Mouse (Mus musculus): ENCODE measurements around the gene Flywch1.

DNA sequence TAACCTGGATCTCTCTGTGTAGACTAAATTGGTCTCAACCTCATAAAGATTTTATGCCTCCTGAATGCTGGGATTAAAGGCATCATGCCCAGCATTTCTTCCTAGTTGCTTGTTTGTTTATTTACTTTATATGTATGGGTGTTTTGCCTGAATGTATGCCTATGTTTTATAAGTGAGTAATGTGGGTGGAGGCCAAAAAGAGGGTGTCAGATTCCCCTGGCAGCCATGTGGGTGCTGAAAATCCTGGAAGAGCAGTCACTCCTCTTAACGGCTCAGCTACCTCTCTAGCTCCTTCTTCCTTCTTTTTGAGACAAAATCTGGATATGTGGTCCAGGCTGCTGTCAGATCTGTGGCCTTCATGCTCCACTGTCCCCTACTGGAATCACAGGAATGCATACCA lies 41.0 kb downstream of the Flywch1 start:
- TF ChIP-seq GATA1 (IDR thresholded peaks at IDR 0.05; ENCODE audit: borderline replicate concordance, low read length) (no peak), FLI1 (IDR thresholded peaks at IDR 0.05; ENCODE audit: low read length) (no peak)

Measured in megakaryocyte, embryonic 14.5 days (primary cell).